Mouse (Mus musculus) MEL (cell line): ENCODE data around the gene B3gat1. TPM values are rescaled to one million over a fixed set of nuclear protein-coding genes. Genes with fewer than 3 reads are reported as not detected.

Experiments
- DNase-seq: peaks from one replicate; pipeline ENCODE4 v3.0.0; 2011; ENCODE audit warnings: low read depth, low spot score
- H3K27ac ChIP-seq: 2 replicates; pipeline ENCODE4 v1.5.1; 2012; ENCODE audit warnings: low read depth, mild to moderate bottlenecking, control low read depth, low read length, moderate library complexity; ENCODE audit not compliant: control insufficient read depth
- H3K27me3 ChIP-seq, 2 experiments: fragments of 150-350 bp in 1 of 2; sonication (generic) in 1 of 2; 2 replicates each; pipeline ENCODE4 v1.6.1; 2012; ENCODE audit warnings: low read length in 2 of 2, mild to moderate bottlenecking in 2 of 2, improper control_type of control experiment in 1 of 2, moderate library complexity in 1 of 2; ENCODE audit not compliant: insufficient read depth in 2 of 2, control insufficient read depth in 1 of 2
- H3K36me3 ChIP-seq, 2 experiments: 2 replicates each; pipeline ENCODE4 v1.6.1; 2012 to 2014; ENCODE audit warnings: low read length in 2 of 2, improper control_type of control experiment in 1 of 2, inconsistent platforms in 1 of 2, mild to moderate bottlenecking in 1 of 2; ENCODE audit not compliant: insufficient read depth in 2 of 2, control insufficient read depth in 1 of 2
- H3K4me1 ChIP-seq, 2 experiments: fragments of 150-350 bp in 1 of 2; sonication (generic) in 1 of 2; 2 replicates each; pipeline ENCODE4 v1.6.1; 2012; ENCODE audit warnings: low read length in 2 of 2, improper control_type of control experiment in 1 of 2, mild to moderate bottlenecking in 1 of 2; ENCODE audit not compliant: insufficient read depth in 2 of 2, control insufficient read depth in 1 of 2
- H3K4me3 ChIP-seq, 2 experiments: fragments of 150-350 bp in 1 of 2; sonication (generic) in 1 of 2; 2 replicates each; pipeline ENCODE4 v1.5.1; 2012; ENCODE audit warnings: low read depth in 2 of 2, low read length in 2 of 2, mild to moderate bottlenecking in 2 of 2, moderate library complexity in 2 of 2, control low read depth in 1 of 2, improper control_type of control experiment in 1 of 2; ENCODE audit not compliant: control insufficient read depth in 1 of 2, insufficient read depth in 1 of 2
- H3K79me2 ChIP-seq: 2 replicates; pipeline ENCODE4 v1.6.1; 2012; ENCODE audit warnings: mild to moderate bottlenecking, low read length, moderate library complexity; ENCODE audit not compliant: control insufficient read depth, poor library complexity, insufficient read depth
- H3K9ac ChIP-seq: 2 replicates; pipeline ENCODE4 v1.6.1; 2012; ENCODE audit warnings: low read depth, mild to moderate bottlenecking, control low read depth, low read length, moderate library complexity; ENCODE audit not compliant: control insufficient read depth, poor library complexity, severe bottlenecking
- H3K9me3 ChIP-seq: fragments of 150-350 bp; sonication (generic); replicated peaks from 2 replicates; pipeline ENCODE4 v1.6.1; 2012; ENCODE audit warnings: mild to moderate bottlenecking, low read length, improper control_type of control experiment, moderate library complexity; ENCODE audit not compliant: insufficient read depth
- BHLHE40 ChIP-seq: IDR thresholded peaks from 2 replicates; pipeline ENCODE4 v1.6.1; 2012; ENCODE audit warnings: low read depth, mild to moderate bottlenecking, inconsistent platforms, low read length, improper control_type of control experiment, borderline replicate concordance
- CHD1 ChIP-seq: IDR thresholded peaks from 2 replicates; pipeline ENCODE4 v1.6.1; 2012; ENCODE audit warnings: low read depth, mild to moderate bottlenecking, inconsistent platforms, low read length, improper control_type of control experiment
- CHD2 ChIP-seq: IDR thresholded peaks from 2 replicates; pipeline ENCODE4 v1.6.1; 2011; ENCODE audit warnings: low read length, improper control_type of control experiment
- CTCF ChIP-seq, 3 experiments: IDR thresholded peaks in 2 of 3; conservative IDR thresholded peaks in 1 of 3; 2 replicates each; pipeline ENCODE4 v1.5.1; 2011 to 2012; ENCODE audit warnings: low read length in 3 of 3, low read depth in 2 of 3, mild to moderate bottlenecking in 2 of 3, improper control_type of control experiment in 1 of 3, inconsistent platforms in 1 of 3, mixed read lengths in 1 of 3, moderate library complexity in 1 of 3; ENCODE audit not compliant: control insufficient read depth in 1 of 3, insufficient read depth in 1 of 3, poor library complexity in 1 of 3, severe bottlenecking in 1 of 3
- E2F4 ChIP-seq: IDR thresholded peaks from 2 replicates; pipeline ENCODE4 v1.6.1; 2011; ENCODE audit warnings: low read depth, low read length, improper control_type of control experiment, borderline replicate concordance
- ELF1 ChIP-seq: IDR thresholded peaks from 2 replicates; pipeline ENCODE4 v1.6.1; 2014; ENCODE audit warnings: low read depth, mild to moderate bottlenecking, inconsistent platforms, low read length, improper control_type of control experiment, moderate library complexity
- GATA1 ChIP-seq: IDR thresholded peaks from 2 replicates; pipeline ENCODE4 v1.6.1; 2011; ENCODE audit warnings: low read depth, low read length, improper control_type of control experiment
- JUND ChIP-seq: IDR thresholded peaks from 2 replicates; pipeline ENCODE4 v1.6.1; 2011; ENCODE audit warnings: low read depth, mild to moderate bottlenecking, improper control_type of control experiment, low read length
- KAT2A ChIP-seq: conservative IDR thresholded peaks from 2 replicates; pipeline ENCODE4 v1.6.1; 2012; ENCODE audit warnings: low read depth, low read length, improper control_type of control experiment, inconsistent platforms
- MAFK ChIP-seq: IDR thresholded peaks from 2 replicates; pipeline ENCODE4 v1.6.1; 2011; ENCODE audit warnings: low read depth, mild to moderate bottlenecking, low read length, improper control_type of control experiment, borderline replicate concordance
- MAX ChIP-seq: IDR thresholded peaks from 2 replicates; pipeline ENCODE4 v1.6.1; 2011; ENCODE audit warnings: low read length, improper control_type of control experiment
- MEF2A ChIP-seq: IDR thresholded peaks from 2 replicates; pipeline ENCODE4 v1.6.1; 2014; ENCODE audit warnings: low read depth, mild to moderate bottlenecking, inconsistent platforms, low read length, improper control_type of control experiment; ENCODE audit not compliant: poor library complexity, insufficient replicate concordance, severe bottlenecking; ENCODE audit errors: extremely low read depth
- MXI1 ChIP-seq: IDR thresholded peaks from 2 replicates; pipeline ENCODE4 v1.6.1; 2011; ENCODE audit warnings: mild to moderate bottlenecking, low read depth, low read length, improper control_type of control experiment
- NELFE ChIP-seq: IDR thresholded peaks from 2 replicates; pipeline ENCODE4 v1.6.1; 2011; ENCODE audit warnings: low read depth, low read length, improper control_type of control experiment
- NRF1 ChIP-seq: IDR thresholded peaks from 2 replicates; pipeline ENCODE4 v1.6.1; 2014; ENCODE audit warnings: low read depth, mild to moderate bottlenecking, inconsistent platforms, low read length, improper control_type of control experiment, moderate library complexity; ENCODE audit not compliant: poor library complexity, insufficient read depth, severe bottlenecking
- RAD21 ChIP-seq: IDR thresholded peaks from 2 replicates; pipeline ENCODE4 v1.6.1; 2011; ENCODE audit warnings: mild to moderate bottlenecking, low read depth, low read length, improper control_type of control experiment
- RCOR1 ChIP-seq: IDR thresholded peaks from 2 replicates; pipeline ENCODE4 v1.6.1; 2012; ENCODE audit warnings: low read depth, mild to moderate bottlenecking, inconsistent platforms, low read length, improper control_type of control experiment
- TAL1 ChIP-seq: IDR thresholded peaks from 2 replicates; pipeline ENCODE4 v1.6.1; 2012; ENCODE audit warnings: mild to moderate bottlenecking, inconsistent platforms, low read length, moderate library complexity, mixed read lengths
- USF1 ChIP-seq: IDR thresholded peaks from 2 replicates; pipeline ENCODE4 v1.6.1; 2014; ENCODE audit warnings: low read depth, mild to moderate bottlenecking, inconsistent platforms, low read length, improper control_type of control experiment, moderate library complexity
- ZMIZ1 ChIP-seq: IDR thresholded peaks from 2 replicates; pipeline ENCODE4 v1.6.1; 2012; ENCODE audit warnings: low read depth, mild to moderate bottlenecking, inconsistent platforms, low read length, improper control_type of control experiment, moderate library complexity
- ZNF384 ChIP-seq: IDR thresholded peaks from 2 replicates; pipeline ENCODE4 v1.6.1; 2012; ENCODE audit warnings: low read depth, mild to moderate bottlenecking, inconsistent platforms, low read length, improper control_type of control experiment
- polyA plus RNA-seq, 2 experiments: library from polyadenylated mRNA; stranded (reverse) in 1 of 2; unstranded in 1 of 2; fragments of >175 nt in 1 of 2; fragments of >200 nt in 1 of 2; gene quantifications; 2 replicates each; pipeline versions ENCODE4 v1.2.1 to v1.2.4; 2012; ENCODE audit warnings: low replicate concordance in 2 of 2, low read depth in 1 of 2; ENCODE audit not compliant: insufficient read length in 2 of 2, insufficient read depth in 1 of 2, missing spikeins in 1 of 2
- total RNA-seq: library from RNA; depleted of rRNA; stranded (reverse); fragments of 300-350 nt; gene quantifications from 2 replicates; pipeline ENCODE4 v1.2.3, GENCODE M21; 2012

B3gat1 gene
- total and polyA plus RNA-seq, 3 experiments: not detected

- H3K27ac ChIP-seq: no peak overlapping the region
- H3K9me3 ChIP-seq: no peaks in the 10 kb centered on the region
- no peaks in the 10 kb centered on the region for H3K4me1 ChIP-seq
- no peak for DNase-seq
- no peaks in the 10 kb centered on the region for H3K79me2 ChIP-seq
- no peaks in the 10 kb centered on the region for H3K36me3 ChIP-seq
- no peak overlapping the region for H3K9ac ChIP-seq
- H3K27me3 ChIP-seq: no peaks in the 10 kb centered on the region
- H3K4me3 ChIP-seq: no peak overlapping the region
- TF ChIP-seq CTCF (IDR thresholded peaks at IDR 0.05 in 2 of 3, conservative IDR thresholded peaks at IDR 0.05 in 1 of 3; ENCODE audit: control insufficient read depth in 1 of 3, insufficient read depth in 1 of 3, low read depth in 2 of 3, low read length in 3 of 3, poor library complexity in 1 of 3, severe bottlenecking in 1 of 3) (no peak), ELF1 (no peak), BHLHE40 (no peak), ZNF384 (no peak), GATA1 (no peak), JUND (no peak), MAX (no peak), ZMIZ1 (no peak), E2F4 (no peak), KAT2A (no peak), MAFK (no peak)
These were observed 13.6 kb downstream of the B3gat1 start for GRCm38 (mm10) chr9:26747121-26747520.

- Histone ChIP-seq H3K27ac (no peak overlapping the region), H3K36me3 (no peaks in the 10 kb centered on the region), H3K4me1 (no peaks in the 10 kb centered on the region), H3K27me3 (no peaks in the 10 kb centered on the region), H3K4me3 (no peak overlapping the region), H3K9ac (no peak overlapping the region), H3K79me2 (no peaks in the 10 kb centered on the region), H3K9me3 (no peaks in the 10 kb centered on the region)
- no peak for TF ChIP-seq RAD21
- TF ChIP-seq ZNF384: no peak
- TF ChIP-seq CHD2: no peak
- TF ChIP-seq RCOR1: no peak
- no peak for TF ChIP-seq ELF1
- no peak for TF ChIP-seq GATA1
- no peak for TF ChIP-seq USF1
- no peak for TF ChIP-seq TAL1
- TF ChIP-seq NRF1: no peak
- no peak for TF ChIP-seq ZMIZ1
- no peak for TF ChIP-seq MEF2A
- TF ChIP-seq NELFE: no peak
- TF ChIP-seq MXI1: no peak
- no peak for TF ChIP-seq CHD1
- no peak for DNase-seq
These were observed 15.4 kb downstream of the B3gat1 start for GRCm38 (mm10) chr9:26748893-26749292.
